Mouse (Mus musculus) cerebellum, postnatal 14 days (tissue): Measurements from ENCODE around the gene Arsj.

Source experiments
- DNase-seq, 2 experiments: peaks; one replicate each; pipeline ENCODE4 v3.0.0; 2021; ENCODE audit warnings: mixed read lengths in 2 of 2

Gene Arsj

DNA sequence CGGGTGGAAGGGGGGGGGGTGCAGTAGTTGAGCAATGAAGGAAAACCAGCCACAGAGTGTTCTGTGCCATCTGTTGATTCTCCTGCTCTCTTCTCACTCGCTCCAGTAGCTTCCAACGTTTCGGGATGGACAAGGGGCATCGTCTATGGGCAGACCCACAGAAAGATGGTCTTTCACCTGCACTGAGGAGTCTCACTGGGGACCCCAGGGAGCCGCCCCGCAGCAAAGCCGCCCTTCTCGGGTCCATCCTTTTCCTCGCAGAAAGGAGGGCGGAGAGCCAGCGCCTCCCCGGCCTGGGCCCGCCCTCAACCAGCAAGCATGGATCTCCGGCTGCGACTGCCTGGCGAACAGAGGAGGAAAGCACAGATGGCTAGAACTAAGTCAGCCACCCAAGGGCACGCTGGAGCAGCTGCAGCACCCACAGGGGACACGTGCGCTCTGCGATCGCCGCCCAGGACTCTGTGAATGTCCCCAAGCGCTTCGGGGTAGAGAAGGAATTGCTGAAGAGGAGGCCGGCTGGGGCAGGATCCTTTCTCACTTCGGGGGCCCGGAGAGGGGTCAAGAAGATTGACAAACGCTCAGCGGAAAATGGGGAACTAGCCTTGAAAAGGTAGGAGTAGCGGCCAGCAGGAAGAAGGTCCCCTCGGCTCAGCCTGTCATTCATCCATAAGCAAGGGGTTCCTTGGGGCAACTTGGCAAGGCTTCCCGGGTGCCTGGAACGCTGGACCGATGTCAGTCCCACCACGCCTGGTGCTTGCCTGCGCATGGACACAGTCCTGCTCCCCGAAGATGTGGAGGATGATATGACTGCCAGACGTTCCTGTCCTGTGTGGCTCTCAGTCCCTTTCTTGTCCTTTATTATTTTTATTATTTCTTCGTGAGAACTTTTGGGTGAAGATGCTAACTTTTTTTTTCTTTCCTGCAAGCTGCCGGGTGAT lies at the start of gene Arsj:
TSS of gene Arsj (plus strand) at position 117 of the 938 bp plus-strand sequence.
- DNase-seq: peak; percentile 44 to 45

DNA sequence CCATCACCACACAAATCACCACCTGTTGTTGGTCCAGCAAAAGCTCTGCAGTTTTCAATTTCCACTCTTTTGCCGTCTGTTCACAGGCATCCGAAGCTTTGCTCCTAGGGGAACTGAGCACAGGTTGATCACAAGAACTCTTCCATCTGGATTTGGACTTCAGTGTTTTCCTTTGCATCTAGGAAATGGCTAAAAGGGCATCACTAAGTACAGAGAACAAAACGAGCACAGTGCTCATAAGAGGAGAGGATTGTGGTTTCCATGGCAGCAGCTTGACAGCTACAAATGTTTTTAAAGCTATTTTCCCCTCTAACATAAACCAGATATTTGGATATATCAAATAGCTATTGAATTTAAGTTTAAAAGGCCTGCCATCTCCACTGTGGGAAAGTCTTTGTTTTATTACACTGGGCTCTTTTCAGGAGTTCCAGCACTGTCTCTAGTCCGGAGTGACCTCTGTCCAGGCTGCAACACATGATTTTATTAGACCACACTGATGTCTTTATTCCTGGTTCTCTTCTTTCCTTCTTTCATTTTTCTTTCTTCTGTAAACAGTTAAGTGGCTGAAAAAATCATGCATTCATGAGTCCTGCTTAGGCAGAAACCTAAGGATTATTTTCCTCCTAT lies 38.5 kb upstream of the Arsj start:
- DNase-seq: no peak

DNA sequence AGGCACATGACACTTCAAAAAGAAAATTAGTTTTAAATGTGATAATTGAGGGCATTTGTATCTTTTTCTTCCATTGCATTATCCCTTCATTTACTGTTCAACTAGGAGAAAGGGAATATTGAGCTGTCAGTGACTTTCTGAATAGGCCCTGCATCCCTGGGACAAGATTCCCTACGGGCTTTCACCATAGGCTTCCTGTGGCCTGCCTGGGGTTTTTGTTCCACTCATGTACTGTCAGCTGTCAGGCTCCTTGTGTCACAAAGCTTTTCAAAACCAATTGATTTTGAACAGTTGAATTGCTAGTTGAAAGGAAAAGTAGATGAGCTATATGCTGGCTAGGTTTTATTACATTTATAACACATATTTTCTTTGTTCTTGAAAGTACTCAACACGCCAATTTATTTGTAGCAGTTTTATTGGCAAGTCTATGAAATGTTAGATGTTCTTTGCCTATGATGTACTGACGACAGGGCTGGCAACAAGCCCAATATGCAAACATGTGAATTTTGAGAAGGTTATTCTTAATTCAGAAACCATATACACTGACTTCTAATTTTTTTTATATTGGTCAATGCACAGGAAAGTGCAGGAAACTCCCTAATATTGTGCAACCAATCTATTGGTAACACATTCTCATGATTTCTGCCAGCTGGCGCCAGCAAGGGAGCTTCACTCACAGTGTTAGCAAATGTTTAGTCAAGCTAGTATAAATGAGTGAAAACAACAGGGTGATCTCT lies 37.4 kb upstream of the Arsj start:
- peak; percentile 4 to 15 for DNase-seq

- DNase-seq: no peak
These were observed 36.7 kb upstream of the Arsj start for GRCm38 (mm10) chr3:126326628-126327325.

- DNase-seq: peak; percentile 38 to 68
These were observed 28.2 kb upstream of the Arsj start for GRCm38 (mm10) chr3:126335329-126335728.

DNA sequence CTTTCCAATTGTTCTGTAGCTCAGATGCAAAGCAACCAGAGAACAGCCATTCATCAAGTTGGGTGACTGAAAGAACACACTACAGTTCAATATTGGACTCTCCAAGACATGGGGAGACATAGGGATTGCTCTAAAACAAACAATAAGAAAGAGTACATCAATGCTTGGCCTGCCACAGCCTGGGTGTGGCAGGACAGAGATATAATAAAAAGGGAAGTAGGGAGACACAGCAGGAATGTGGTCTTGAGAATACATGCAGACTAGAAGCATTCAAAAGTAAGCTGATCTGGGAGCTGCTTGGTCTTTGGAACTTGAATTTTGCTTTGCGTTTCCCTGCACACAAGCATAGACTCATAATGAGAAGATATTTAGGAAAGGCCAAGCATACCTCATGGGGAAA lies 18.7 kb upstream of the Arsj start:
- no peak for DNase-seq

- no peak for DNase-seq
These were observed 3.7 kb upstream of the Arsj start for GRCm38 (mm10) chr3:126359760-126360159.

DNA sequence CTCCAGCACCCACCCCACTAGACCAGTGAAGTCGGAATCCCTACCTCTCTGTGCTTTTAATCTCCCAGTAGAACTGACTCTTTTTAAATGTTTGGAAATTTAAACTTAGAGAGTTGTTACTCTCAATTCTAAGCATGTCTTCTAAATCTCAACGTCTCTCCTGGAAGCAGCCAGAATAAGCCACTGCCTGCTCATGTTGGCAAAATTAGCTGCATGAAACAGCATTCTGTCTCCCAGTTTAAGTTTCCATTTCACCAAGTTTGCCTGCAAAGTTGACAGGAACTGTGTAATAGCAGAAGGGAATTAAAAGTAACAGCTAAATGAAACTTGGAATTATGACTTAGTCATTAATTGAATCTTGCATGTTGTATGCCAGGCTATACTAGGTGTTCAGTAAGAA lies 1.1 kb upstream of the Arsj start:
- DNase-seq: no peak

- peak; percentile 3 to 9 for DNase-seq
These were observed 456 bp upstream of the Arsj start for GRCm38 (mm10) chr3:126362931-126363525.

DNA sequence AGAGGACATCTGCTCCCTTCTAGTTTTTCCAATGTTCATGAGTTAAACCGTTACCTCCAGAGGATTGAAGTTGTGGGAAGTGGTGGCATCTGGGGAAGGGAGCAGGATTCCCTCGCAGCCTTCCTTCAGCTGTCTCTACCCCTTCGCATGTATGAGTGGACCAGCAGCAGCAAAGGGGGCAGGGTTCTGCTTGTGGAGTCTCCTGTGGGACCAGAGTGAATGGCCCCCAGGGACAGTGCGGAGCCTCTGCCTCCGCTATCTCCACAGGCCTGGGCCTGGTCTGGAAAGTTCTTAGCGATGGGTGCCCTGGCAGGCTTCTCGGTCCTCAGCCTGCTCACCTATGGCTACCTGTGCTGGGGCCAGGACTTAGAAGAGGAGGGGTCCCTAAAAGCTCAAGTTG lies 1.1 kb downstream of the Arsj start:
- DNase-seq: no peak

DNA sequence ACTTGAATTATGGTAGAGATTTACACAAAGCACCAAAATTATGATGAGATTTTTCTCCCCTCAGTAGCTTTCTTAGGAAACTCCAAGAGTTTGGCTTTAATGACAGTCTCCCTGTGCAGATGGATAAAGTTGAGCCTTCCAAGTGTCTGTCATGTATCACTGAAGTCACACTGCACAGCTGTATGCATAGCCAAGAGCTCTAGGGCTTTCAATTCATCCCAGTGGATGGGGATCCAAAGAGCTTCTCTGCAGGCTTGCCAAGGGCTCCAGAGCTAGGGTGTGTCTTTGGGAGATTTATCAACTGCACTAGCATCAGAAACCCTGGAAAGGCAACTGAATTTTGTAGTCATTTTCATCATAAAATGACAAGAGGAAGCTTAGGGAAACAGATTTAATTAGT lies 7.1 kb downstream of the Arsj start:
- DNase-seq: no peak

- no peak for DNase-seq
These were observed 9.5 kb downstream of the Arsj start for GRCm38 (mm10) chr3:126372815-126373545.

DNA sequence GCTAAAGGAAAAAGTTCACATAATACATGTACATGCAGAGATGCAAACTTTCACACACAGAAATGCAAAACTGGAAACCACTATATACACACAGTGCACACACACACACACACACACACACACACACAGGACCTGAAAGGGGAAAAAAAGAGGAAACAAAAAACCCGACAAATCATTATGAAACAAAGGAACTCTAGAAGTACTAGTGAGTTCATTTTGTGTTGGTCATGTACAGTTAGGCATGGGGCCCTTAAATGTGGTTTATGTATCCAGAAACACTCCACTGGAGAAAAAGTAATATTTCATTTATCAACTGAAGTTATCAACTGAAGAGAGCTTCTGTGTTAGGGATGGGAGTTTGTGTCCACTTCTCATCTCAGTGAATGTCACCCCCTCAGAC lies 10.2 kb downstream of the Arsj start:
- no peak for DNase-seq

GRCm38 (mm10) chr3:126379252-126379651 lies 15.8 kb downstream of the Arsj start:
- no peak for DNase-seq

GRCm38 (mm10) chr3:126379702-126380101 lies 16.2 kb downstream of the Arsj start:
- DNase-seq: no peak

- DNase-seq: peak; percentile 15 to 30
These were observed 19.8 kb downstream of the Arsj start for GRCm38 (mm10) chr3:126383276-126383675.

- DNase-seq: no peak
These were observed 21.4 kb downstream of the Arsj start for GRCm38 (mm10) chr3:126384657-126385438.

DNA sequence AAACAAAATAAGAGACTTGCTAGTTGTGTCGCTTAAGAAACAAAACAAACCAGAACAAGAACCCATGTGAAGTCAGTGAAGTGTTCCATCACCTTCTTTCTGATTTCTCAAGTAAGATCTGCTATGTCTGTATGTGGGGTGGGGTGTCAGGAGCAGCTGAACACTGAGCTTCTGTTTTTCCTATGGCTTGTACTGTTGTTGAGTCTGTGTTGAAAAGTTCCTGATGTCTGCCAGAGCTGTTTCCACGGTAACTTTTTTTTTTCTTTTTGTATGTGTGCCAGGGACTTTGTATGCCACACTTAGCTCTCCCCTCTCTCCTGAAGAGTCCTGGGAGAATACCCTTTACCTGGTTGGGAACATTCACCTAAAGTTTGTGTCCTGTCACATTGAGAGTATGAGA lies 34.0 kb downstream of the Arsj start:
- DNase-seq: no peak

GRCm38 (mm10) chr3:126397985-126398630 lies 34.6 kb downstream of the Arsj start:
- DNase-seq: no peak

DNA sequence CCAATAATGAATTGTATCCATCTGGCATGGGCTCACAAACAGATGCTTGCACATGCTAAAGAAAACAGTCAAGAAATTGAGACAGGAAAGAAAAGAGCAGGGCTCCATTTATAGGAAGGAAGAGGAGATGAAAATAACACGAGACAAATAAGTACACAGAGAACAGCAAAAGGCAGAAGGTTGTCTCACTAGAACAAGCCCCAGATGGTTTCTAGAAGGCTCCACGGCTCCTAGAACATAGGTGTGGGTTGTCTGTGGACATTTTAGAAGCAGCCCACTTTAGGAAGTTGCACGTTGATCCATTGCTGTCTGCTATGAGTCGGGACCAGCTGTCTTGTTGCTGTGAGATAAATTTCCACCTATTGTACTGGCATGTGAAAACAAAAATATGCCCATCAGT lies 37.2 kb downstream of the Arsj start:
- DNase-seq: no peak
